Mouse (Mus musculus) left cerebral cortex, adult 18-20 months (tissue): ENCODE results near the gene Kiz. TPM values are rescaled to one million over a fixed set of nuclear protein-coding genes. Genes with fewer than 3 reads are reported as not detected.
A peak's percentile ranks its signal among the peaks of the same experiment; 100 is the strongest.

Experiments used
- DNase-seq, 2 experiments: peaks; one replicate each; pipeline ENCODE4 v3.0.0; 2021 to 2022; ENCODE audit warnings: low spot score in 2 of 2, mixed read lengths in 1 of 2
- long read RNA-seq, 2 experiments: library from polyadenylated mRNA; stranded (forward); transcript quantifications; one replicate each; pipeline ENCODE4 v2.0.0; 2021
- total RNA-seq, 2 experiments: library from RNA; stranded (reverse); gene quantifications; 2 replicates each; pipeline ENCODE4 v1.2.3; 2021

The Kiz gene
- total RNA-seq: 10 to 100 TPM; 21.7 to 25.4 TPM
- long read RNA-seq, experiment 1, transcript Kiz-201 (14 exons, 2,183 nt): major isoform, 34 of 43 reads
- long read RNA-seq, experiment 1, partial matches to known transcripts: 2 of 43 reads
- long read RNA-seq, experiment 1, other reads (novel, unspliced or antisense): 7 of 43 reads
- long read RNA-seq, experiment 2, transcript Kiz-201 (14 exons, 2,183 nt): major isoform, 30 of 33 reads
- long read RNA-seq, experiment 2, partial matches to known transcripts: 1 of 33 reads
- long read RNA-seq, experiment 2, other reads (novel, unspliced or antisense): 2 of 33 reads

DNA sequence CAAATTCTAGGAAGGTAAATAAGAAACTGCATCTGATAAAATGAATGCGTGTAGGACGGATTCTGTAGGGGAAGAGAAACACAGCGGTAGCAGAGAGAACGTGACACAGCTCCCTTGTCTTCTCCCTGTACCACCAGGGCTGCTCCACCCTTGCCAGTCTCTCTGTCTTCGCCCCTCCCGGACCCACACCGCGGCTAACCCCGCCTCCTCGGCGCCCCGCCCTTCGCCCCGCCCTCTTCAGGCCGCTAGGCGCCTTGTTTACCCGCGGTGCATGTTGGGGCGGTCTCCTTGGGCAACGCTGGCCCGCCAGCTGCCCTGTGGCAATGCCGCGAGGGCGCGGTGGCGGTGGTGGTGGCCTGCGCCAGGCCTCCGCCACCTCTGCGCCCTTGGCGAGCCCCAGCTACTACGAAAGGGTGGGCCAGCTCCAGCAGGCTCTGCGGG is at the start of gene Kiz:
Kiz (plus strand) TSS at position 266 of the 441 bp plus-strand sequence.
- DNase-seq: peak; percentile 87 to 94

DNA sequence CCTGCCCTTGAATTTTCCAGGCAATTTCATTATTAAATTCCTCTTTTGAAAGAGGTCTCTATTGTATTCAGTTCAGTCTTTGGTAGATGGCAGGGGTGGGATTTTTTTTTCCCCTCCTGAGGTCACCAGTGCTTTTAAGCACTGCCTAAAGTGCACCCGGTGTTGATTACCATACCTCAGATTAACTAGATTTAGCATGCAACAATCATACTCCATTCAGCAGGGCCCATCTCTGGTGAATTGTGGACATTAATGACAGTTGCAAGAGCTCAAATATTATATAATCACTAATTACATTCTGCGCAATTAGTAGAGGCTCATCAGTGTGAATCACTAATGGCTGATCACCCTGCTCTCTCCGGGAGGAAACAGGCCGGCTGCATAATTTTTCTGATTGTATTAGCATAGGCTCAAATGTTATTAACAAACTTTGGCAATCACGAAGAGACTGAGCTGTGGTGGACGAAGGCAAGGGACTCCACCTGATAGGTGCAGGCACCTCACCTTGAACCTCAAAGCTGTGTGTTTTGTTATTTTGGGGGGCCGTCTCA is 45.9 kb upstream of the Kiz start:
- no peak for DNase-seq

DNA sequence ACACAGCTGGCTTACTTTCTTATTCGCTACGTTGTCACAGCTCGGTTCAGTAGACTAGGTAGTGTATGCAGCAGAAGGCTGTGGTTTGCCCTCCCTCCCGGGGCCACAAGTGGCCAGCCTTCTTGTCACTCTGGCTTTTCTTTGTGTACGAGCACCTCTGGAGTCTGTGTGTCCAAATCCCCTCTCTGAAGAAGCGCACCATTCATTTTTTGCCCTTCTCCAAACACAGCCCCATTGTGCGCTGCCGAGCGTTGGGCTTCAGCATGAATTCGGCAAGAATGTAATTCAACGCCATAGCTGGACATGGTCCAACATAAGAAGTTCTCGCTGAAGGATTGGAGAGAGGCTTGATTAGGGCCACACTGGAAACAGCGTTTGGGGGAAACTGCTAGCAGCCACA is 45.0 kb upstream of the Kiz start:
- DNase-seq: no peak

DNA sequence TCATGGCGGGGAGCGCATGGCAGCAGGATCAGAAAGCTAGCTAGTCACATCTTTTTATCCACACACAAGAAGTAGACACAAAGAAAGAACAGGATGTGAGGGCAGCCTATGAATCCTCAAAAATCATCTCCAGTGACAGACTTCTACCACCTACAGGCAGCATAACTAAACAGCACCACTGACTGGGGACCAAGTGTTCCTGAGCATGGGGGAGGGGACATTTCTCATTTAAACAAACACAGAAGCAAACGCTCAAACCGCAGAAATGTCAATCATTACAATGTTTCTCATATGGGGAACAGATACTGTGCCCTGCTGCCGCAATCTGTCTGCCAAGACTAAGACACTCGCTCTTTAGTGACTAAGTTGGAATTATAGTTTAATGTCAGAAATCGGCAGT is 40.7 kb upstream of the Kiz start:
- no peak for DNase-seq

DNA sequence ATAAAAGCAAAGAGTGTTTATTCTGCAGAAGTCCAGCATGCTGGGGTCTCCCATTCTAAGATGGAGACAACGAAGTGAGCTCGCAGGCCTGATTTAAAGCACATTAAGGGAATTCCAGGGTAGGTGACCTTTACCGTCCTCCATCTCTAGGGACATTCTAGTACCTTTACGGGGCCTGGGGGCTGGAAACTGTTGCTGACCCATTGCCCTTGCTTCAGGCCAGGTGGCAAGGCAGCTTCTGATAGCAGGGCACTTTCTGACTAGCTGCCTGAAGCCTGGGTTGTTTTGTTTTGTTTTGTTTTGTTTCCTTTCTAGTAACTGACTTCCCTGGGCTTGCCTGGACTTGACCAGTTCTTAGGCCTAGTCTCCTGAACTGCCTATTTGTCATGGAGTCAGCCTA is 36.6 kb upstream of the Kiz start:
- DNase-seq: no peak

DNA sequence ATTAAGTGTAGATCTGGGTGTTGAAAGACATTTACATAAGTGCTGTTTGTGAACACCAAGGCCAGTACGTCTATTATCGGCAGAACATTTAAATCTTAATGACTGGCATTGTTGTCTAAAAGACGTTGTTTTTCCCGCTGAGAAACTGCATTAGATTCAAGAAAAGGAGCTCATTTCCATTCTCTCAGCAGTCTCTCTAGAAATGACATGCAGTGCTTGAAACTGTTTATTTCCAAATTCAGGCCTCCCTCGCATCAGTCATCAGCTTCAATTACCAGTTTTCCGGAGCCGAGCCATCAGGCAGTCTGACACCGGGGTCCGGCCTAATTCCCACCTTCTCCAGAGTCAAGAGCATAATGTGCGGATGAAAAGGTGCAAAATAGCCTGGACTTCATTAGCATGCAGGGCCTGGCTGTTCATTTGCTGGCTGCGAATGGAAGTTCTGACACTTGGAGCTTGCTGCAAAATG is 32.1 kb upstream of the Kiz start:
- no peak for DNase-seq

DNA sequence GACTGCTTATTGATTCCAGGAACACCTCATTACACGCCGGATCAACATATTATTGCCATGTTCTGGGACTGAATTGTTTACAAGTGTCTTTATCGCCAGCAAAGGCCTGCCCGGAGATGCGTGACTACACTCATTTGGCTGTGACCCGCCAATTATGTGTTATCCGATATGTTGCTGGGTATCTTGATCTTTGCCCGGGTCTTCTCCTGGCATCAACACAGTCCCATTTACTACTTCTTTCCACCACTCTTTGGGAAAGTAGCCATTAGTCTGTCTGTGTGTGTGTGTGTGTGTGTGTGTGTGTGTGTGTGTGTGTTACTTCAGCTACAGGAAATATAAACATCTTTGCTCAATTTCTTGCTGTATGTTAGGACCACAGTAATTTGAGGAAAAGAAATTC is 31.6 kb upstream of the Kiz start:
- no peak for DNase-seq

DNA sequence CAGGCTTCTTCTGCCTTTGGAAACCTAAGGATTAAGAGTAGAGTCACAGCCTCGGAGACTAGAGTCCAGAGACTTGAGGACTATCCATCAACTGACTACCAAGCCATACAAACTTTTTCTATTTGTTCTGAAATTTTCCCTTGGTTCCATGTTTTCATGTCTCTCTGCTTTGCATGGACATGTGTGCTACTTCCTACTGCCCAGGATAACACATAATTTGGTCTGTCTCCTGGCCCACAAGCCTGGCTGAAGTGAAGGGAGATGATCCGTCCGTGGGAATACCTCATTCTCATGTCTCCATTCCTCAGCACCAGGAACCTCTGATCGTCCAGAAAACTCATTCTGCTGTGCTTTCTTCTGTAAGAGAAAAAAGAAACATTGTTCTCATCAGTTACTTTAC is 27.7 kb upstream of the Kiz start:
- DNase-seq: no peak

DNA sequence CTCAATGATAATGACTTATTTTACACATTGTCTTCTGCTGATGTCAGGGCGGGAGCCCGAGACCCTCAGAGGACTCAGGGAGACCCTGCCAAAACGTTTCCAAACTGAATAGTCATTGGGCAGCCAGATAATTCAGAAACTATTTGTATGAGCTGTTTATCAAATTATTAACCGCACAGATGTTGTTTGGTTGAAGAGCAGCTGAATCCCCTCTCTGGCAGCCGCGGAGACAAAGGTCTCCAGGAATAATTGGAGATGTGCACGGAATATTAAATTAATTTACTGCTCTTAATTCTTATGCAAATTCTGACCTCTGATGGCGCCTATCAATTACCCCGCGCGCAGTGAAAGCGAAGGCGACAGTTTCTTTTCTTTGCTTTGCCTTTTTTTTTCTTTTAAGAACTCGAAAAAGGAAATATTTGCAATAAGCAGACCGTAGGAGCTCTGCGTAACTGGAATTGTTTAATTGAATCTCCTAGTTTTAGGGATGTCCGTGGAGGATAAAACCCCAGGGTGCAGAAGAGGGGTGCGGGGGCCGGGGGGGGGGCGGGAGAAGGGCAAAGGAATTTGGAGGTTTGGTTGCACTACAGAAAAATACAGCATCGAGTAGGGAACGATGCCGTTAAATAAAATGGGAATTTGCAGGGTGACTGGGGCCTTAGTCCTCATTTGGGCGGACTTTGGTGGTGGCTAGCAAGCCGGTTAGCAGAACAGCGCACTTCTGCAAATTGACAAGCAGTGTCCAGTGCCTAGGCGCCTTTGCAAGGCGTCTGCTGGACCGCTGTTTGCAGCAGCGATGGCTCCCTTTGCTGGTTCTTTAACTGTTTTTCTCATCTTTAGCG is 22.2 kb upstream of the Kiz start:
- no peak for DNase-seq

DNA sequence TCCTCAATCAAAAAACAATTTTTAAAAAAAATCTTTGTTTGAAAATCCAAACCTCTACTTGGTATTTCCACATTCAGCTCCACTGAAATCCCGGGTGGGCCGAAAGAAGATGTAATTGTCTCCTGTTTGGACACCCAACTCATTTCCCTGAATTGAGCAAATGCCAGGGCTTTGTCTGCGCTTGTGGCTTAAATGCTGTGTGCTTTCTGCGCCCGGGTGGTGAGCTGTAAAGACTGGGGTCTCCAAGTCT is 21.7 kb upstream of the Kiz start:
- no peak for DNase-seq

DNA sequence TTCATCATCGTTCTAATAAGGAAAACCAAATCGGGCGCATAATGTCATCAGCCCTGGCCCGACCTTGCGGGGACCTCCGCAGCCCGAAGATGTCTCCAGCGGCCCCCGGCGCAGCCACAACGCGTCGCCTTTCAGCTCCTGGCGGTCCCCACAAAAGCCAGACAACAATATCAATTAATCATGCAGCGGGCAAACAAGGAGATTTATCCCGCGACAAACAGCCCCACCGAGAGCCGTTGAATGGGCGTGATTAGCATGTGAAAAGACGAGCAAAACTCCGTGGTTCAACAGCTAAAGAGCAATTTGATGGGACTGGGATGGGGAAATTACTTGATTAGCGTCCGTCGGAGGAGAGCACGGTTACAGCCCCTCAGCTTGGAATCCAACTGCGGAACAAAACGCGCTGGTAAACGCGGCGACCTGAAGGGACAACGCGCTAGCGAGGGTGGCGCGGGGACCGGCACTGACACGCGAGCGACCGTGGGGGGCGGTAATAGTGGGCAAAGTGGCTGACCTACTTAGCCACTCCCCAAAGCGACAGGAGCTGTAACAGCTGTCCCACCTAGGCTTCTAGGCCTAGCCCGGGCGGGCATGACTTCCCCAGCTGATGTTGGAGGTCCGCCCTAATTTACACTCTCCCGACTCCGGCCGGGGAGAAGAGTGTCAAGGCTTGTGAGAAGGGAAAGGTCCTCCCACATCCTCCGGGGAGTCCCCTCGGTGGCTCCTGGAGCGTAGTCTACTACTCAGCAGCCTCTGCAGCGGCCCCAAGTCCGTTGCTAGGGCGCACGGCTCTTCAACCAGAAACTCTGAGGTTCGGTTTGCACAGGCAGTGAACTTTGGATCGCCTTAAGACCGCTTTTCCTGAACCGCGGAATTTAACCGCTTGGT is 21.1 kb upstream of the Kiz start:
- no peak for DNase-seq

DNA sequence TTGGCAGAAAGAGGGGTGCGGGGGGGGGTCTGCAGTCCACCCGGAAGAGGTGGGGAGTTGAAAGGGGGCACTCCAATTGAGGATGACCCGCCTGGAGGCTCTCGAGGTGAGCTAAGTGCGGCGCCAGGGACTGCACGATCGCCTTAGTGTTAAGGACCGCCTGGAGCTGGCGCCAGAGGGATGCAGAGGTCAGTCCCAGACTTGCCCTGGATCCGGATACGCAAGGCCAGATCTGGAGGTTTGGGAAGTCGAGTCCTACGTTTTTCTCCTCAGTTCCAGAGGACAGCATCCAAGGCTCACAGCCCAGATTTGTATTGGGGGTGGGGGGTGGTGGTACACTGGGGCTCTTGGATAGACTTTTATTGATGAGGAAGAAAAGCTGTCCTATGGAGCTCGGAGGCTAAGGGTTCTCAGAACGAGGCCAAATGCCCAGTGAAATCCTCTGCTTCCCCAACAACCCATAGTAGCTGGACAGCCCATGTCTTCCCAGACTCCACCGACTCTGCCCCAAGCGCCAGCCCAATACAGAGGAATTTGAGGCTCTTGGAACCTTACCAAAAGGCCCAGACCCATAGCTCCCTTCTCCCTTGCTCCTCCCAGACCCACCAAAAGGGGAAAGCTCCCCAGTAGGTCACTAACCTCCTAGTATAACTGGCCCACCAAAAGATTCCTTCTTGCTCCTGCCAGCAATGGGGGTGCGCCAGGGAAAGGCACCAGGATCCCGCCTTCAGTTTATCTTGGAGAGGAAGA is 20.2 kb upstream of the Kiz start:
- no peak for DNase-seq

DNA sequence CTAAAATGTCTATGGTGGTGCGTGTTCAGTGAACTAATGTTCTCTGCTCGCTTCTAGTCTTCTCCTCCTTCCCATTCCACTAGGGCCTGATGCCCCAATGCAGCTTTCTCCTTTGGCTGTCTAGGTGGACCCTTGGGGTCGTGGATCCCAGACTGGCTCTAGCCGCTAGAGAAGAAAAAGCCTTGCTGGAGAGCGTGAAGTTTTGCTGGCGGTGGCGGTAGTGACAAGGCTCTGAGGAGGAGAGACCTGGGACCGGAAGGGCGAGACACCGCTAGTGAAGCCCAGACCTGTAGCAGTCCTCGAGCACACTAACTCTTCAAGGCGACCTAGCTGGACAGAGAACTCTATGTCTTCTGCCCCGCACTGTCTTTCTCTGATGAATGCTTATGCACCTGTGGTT is 19.4 kb upstream of the Kiz start:
- DNase-seq: no peak

DNA sequence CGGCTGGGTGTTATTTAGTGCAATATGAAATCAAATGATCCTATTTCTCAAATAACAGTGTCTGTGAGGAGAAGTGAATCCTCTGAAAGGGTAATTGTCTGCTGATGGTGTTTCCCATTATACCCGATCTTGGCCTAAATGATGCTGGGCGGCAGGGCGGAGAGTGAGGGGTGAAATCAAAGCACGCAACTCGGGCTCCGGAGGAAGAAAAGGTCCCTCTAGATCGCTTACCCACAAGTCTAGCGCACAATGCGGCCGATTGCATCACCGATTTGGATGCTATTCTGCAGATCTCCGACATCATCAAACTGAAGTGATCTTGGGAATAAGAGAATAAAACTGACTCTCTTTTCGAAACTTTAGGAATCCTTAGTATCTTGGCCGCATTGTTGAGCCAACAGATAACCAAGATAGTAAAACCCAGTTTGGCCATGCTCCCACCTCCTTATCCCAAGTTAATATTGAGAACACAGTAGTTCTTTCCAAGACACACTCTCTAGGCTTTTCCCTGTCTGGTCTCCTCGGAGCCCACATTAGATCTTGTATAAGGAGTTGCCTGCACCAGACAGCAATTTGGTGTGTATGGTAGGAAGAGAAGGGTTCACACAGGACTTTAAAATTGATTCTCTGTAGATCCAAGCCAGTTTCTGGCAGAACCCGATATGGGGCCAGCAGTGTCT is 18.7 kb upstream of the Kiz start:
- no peak for DNase-seq

DNA sequence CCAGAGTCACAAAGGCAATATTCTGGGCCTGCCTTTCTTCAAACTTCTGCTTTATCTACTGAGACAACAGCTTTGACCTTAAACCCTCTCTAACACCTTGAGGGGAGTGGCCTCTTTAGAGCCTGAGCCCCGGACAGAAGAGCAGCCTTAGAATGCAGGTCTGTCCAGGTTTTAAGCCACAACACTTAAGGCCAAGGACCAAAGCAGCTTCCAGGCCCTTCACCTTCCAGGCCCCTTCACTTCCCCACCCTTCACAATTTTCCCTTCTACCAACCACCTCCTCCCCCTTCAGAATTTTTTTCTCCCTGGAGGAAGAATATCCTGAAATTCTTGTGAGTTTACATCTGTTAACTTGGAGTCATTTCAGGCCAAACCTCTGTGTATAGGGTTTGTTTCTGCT is 18.0 kb upstream of the Kiz start:
- DNase-seq: no peak

DNA sequence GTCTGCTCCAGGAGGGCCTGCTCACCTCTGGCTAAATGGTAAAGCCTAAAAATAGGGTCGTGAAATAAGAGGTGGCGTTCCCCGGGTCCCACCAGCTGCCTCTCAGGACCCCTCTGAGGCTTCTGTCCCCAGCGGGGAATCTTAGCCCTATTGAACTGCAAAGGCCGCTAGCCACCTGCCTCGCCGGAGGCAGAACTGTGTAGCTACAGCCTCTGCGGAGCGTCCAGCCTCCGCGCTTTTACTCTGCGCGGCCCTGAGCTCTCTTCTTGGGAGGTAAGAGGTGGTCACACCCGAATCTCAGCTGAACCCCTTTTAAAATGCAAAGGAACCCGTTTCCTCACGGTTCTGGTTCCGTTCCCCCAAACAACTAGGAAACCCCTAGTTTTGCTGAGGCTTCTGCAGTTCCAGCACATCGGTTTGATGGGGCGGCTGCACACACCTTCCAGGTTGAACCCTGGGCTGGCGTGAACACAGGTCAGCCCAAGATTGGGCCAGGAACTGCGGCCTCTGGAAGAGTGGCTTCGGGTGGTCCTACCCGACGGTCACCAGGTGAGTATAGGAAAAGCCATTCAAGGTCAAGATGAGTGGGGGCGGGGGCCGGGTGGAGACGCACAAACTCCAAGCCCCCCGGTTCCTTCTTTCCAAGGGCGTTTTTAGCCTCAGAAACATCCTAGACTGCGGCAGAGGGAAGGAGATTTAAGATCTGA is 16.9 kb upstream of the Kiz start:
- no peak for DNase-seq

DNA sequence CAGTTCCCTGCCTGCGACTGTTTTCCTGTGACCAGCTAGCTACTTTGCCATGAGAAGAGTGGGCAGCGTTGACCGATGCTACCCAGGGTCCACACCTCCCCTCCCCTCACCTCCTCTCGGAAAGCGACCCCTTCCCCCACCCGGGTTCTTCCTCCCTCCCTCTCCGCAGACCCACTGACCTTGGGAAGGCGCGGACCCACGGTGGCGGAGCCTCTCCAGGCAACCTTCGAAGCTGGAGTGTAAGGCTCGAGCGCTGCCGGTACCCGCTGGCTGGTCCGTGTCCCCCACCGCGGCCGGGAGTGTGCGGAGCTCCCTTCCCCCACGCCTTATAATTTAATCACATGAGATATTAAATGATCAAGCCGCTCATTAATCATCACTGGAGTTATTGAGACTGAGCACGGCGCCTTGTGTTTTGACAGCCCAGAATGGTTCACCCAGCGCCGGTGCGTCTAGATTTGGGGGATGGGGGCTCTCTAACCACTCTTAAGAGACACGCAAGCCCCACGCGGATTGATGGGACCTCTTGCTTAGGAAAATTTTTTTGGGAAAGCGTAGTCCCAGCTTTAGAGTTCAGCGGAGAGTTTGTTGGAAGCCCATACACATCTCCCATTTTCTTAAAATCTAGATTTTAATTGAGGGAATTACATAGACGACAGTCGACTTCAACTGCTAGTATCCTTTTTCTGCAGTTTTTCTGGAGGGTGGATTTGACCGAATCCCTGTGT is 16.2 kb upstream of the Kiz start:
- no peak for DNase-seq

DNA sequence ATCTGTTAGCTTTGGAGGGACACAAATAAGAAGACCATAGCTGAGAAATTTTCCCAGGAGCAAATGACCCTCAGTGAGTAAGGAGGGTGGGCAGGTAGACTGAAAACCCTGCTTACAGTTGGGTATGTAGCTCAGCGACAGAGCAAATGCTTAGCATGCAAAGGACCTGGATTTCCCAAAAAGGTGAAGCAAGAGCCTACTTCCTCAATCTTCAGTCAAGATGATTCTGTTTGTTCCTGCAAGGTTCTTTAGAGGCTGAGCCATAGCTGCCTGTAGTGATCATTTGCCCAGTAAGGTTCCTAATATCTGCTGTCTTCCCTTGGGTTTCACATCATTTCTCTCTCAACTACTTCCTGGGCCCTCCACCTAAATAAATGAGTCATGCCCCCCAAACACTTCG is 7.8 kb upstream of the Kiz start:
- no peak for DNase-seq

DNA sequence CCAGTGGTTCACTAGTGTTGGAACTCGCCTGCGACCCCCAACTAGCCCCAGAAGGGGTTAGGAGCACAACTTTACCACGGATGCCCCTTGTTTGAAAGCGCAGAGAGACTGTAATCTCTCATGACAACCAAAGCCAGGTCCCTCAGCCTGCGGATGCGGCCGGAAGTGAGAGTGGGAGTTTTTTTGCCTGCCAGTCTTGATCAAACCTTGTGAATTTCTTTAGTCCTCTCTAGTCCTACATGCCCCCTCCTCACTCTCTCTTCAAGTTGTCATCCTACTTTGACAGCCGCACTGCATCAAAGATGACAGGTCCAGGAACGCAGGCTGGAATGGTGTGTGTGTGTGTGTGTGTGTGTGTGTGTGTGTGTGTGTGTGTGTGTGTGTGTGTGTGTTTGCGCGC is 456 bp downstream of the Kiz start:
- DNase-seq: peak in 1 of 2 experiments; percentile 25
